ENCODE assay signal across 8 mouse cellular contexts in genomic region chr4:141506352-141506751, GRCm38 (mm10). TPM values are rescaled to one million over a fixed set of nuclear protein-coding genes. Genes with fewer than 3 reads are reported as not detected.
DNase-seq lines count a peak whose midpoint lies in the region; ATAC-seq and TF ChIP-seq lines count a peak whose summit lies in the region.

No protein-coding gene starts in this region.

- H3K36me3 ChIP-seq in liver, embryonic 11.5 days (ENCODE audit: control insufficient read depth, insufficient read depth, low read length): peaks cover 5% of the 10 kb centered on the region; the same call in 1 of the 2 replicates
- no peaks in the 10 kb centered on the region for H3K36me3 ChIP-seq in embryonic facial prominence, embryonic 14.5 days (ENCODE audit: control insufficient read depth, insufficient read depth, low read length)
- H3K36me3 ChIP-seq in limb, embryonic 15.5 days: no peaks in the 10 kb centered on the region
- H3K36me3 ChIP-seq in myocyte (ENCODE audit: control insufficient read depth, insufficient read depth): no peaks in the 10 kb centered on the region
- H3K36me3 ChIP-seq in stomach, embryonic 15.5 days: peaks cover 2% of the 10 kb centered on the region

- H3K4me1 ChIP-seq in liver, embryonic 11.5 days (replicated peaks; ENCODE audit: control insufficient read depth, insufficient read depth, low read length): peaks cover 19% of the 10 kb centered on the region
- peaks cover 16% of the 10 kb centered on the region for H3K4me1 ChIP-seq in embryonic facial prominence, embryonic 14.5 days (ENCODE audit: control insufficient read depth, insufficient read depth, low read length)
- peaks cover 30% of the 10 kb centered on the region for H3K4me1 ChIP-seq in limb, embryonic 15.5 days
- H3K4me1 ChIP-seq in stomach, embryonic 15.5 days: peaks cover 21% of the 10 kb centered on the region

- H3K4me3 ChIP-seq in liver, embryonic 11.5 days (ENCODE audit: low read depth, low read length): no peak overlapping the region
- H3K4me3 ChIP-seq in embryonic facial prominence, embryonic 14.5 days (ENCODE audit: low read depth, low read length): no peak overlapping the region
- no peak overlapping the region for H3K4me3 ChIP-seq in limb, embryonic 15.5 days
- H3K4me3 ChIP-seq in myocyte: no peak overlapping the region
- no peak overlapping the region for H3K4me3 ChIP-seq in stomach, embryonic 15.5 days (replicated peaks)

- no peaks in the 10 kb centered on the region for H3K27me3 ChIP-seq in liver, embryonic 11.5 days (replicated peaks; ENCODE audit: control insufficient read depth, insufficient read depth, low read length)
- H3K27me3 ChIP-seq in embryonic facial prominence, embryonic 14.5 days (replicated peaks; ENCODE audit: control insufficient read depth, insufficient read depth, low read length): no peaks in the 10 kb centered on the region
- no peaks in the 10 kb centered on the region for H3K27me3 ChIP-seq in limb, embryonic 15.5 days
- no peaks in the 10 kb centered on the region for H3K27me3 ChIP-seq in myocyte (ENCODE audit: control insufficient read depth, insufficient read depth, insufficient read length)
- no peaks in the 10 kb centered on the region for H3K27me3 ChIP-seq in stomach, embryonic 15.5 days (replicated peaks)

- no peak overlapping the region for H3K27ac ChIP-seq in liver, embryonic 11.5 days (ENCODE audit: low read depth, low read length)
- peak overlapping the region; percentile 84 for H3K27ac ChIP-seq in embryonic facial prominence, embryonic 14.5 days (replicated peaks; ENCODE audit: low read depth, low read length)
- H3K27ac ChIP-seq in limb, embryonic 15.5 days: peak overlapping the region; percentile 76
- peak overlapping the region; percentile 88 for H3K27ac ChIP-seq in stomach, embryonic 15.5 days

- ATAC-seq in liver, embryonic 11.5 days (replicated peaks; ENCODE audit: low FRiP score): no peak
- peak; percentile 75 for ATAC-seq in embryonic facial prominence, embryonic 14.5 days (ENCODE audit: low read depth)
- no peak for ATAC-seq in limb, embryonic 15.5 days (ENCODE audit: insufficient number of reproducible peaks, low FRiP score, low TSS enrichment, low read depth)
- ATAC-seq in stomach, embryonic 15.5 days (ENCODE audit: insufficient read depth, low FRiP score, low read depth): peak; percentile 81

- peaks cover 87% of the 10 kb centered on the region for H3K79me2 ChIP-seq in myocyte (ENCODE audit: control insufficient read depth, insufficient read depth)

- H3K4me2 ChIP-seq in liver, embryonic 11.5 days: no peak overlapping the region
- H3K4me2 ChIP-seq in embryonic facial prominence, embryonic 14.5 days (ENCODE audit: low read depth, low read length): peak overlapping the region; percentile 16; the same call in 1 of the 2 replicates
- H3K4me2 ChIP-seq in limb, embryonic 15.5 days: no peak overlapping the region
- peak overlapping the region; percentile 19 for H3K4me2 ChIP-seq in myocyte (ENCODE audit: low read depth)
- H3K4me2 ChIP-seq in stomach, embryonic 15.5 days: peak overlapping the region; percentile 33

- no peaks in the 10 kb centered on the region for H3K9me3 ChIP-seq in liver, embryonic 11.5 days (ENCODE audit: control insufficient read depth, low read length)
- H3K9me3 ChIP-seq in embryonic facial prominence, embryonic 14.5 days (ENCODE audit: control insufficient read depth, low read length): no peaks in the 10 kb centered on the region
- H3K9me3 ChIP-seq in limb, embryonic 15.5 days: no peaks in the 10 kb centered on the region
- no peaks in the 10 kb centered on the region for H3K9me3 ChIP-seq in stomach, embryonic 15.5 days

- no peak overlapping the region for H3K9ac ChIP-seq in liver, embryonic 11.5 days (ENCODE audit: low read depth, low read length)
- H3K9ac ChIP-seq in embryonic facial prominence, embryonic 14.5 days (ENCODE audit: low read depth, low read length): peak overlapping the region; percentile 50
- no peak overlapping the region for H3K9ac ChIP-seq in limb, embryonic 15.5 days
- no peak overlapping the region for H3K9ac ChIP-seq in stomach, embryonic 15.5 days

- peak; percentile 34 for DNase-seq in liver
- no peak for DNase-seq in liver, embryonic 11.5 days (ENCODE audit: low spot score)
- peak; percentile 86 for DNase-seq in embryonic facial prominence, embryonic 14.5 days (ENCODE audit: low spot score)
- peak; percentile 81 for DNase-seq in heart, adult 8-10 months (ENCODE audit: low spot score)
- peak; percentile 97 for DNase-seq in kidney, adult 9 months

- H3ac ChIP-seq in myocyte (ENCODE audit: control insufficient read depth, insufficient read length): no peak overlapping the region

- TF ChIP-seq POLR2A in myocyte (IDR thresholded peaks at IDR 0.05; ENCODE audit: insufficient read length, low read depth): no peak

- 78% methylated on average over 10 of the region's 10 CpGs for WGBS in liver, embryonic 11.5 days
- 54% methylated on average over 10 of the region's 10 CpGs for WGBS in embryonic facial prominence, embryonic 14.5 days
- WGBS in limb, embryonic 15.5 days: 54% methylated on average over 10 of the region's 10 CpGs
- 42% methylated on average over 10 of the region's 10 CpGs for WGBS in stomach, embryonic 15.5 days

TF ChIP-seq in myocyte, 11 proteins besides CTCF, POLR2A, EP300 and RAD21:
- TF ChIP-seq POLR2AphosphoS2 (IDR thresholded peaks at IDR 0.05; ENCODE audit: insufficient read length, low read depth) (no peak), MYOD1 (IDR thresholded peaks at IDR 0.05; ENCODE audit: control insufficient read depth in 1 of 3, insufficient read length in 2 of 3, low read depth in 2 of 3) (peak in 1 of 3 experiments; percentile 5), MYOG (IDR thresholded peaks at IDR 0.05; ENCODE audit: control insufficient read depth in 1 of 3, insufficient read depth in 1 of 3, insufficient read length in 2 of 3, low read depth in 2 of 3) (peak in 1 of 3 experiments; percentile 19), SRF (IDR thresholded peaks at IDR 0.05; ENCODE audit: control insufficient read depth, insufficient read length, low read depth) (no peak)

RNA-seq across cellular contexts. Expression of gene Spen, which starts 32.0 kb away (rescaled TPM):
- polyA plus RNA-seq in liver, embryonic 11.5 days (2014; fragmentation: Nextera tagmentation; extraction: Ambion mirVana): 9.1 and 10.4 TPM in 2 replicates
- polyA plus RNA-seq in embryonic facial prominence, embryonic 14.5 days (2014; fragmentation: Nextera tagmentation; extraction: Ambion mirVana): 9.4 and 12.5 TPM in 2 replicates
- total RNA-seq in heart, adult 8-10 months (2022): 10 to 100 TPM; 29.2 to 32.2 (median 30.1) TPM
- polyA plus RNA-seq in limb, embryonic 15.5 days (2015; fragmentation: Nextera tagmentation; extraction: Ambion mirVana): 7.2 and 9.0 TPM in 2 replicates
- polyA plus RNA-seq in myocyte (2012; fragmentation: generic; extraction: Trizol): 11.7 TPM
- polyA plus RNA-seq in stomach, embryonic 15.5 days (2015; fragmentation: Nextera tagmentation; extraction: Ambion mirVana): 8.4 and 10.4 TPM in 2 replicates

Comparison
In these comparisons a context has a peak if more than half of its experiments do, and no peak if none do; other contexts are left out.
1. ATAC-seq: peak in embryonic facial prominence, embryonic 14.5 days (single experiment) and stomach, embryonic 15.5 days (single experiment); none in liver, embryonic 11.5 days (single experiment) and limb, embryonic 15.5 days (single experiment).
2. H3K4me2 ChIP-seq: peak in embryonic facial prominence, embryonic 14.5 days (single experiment), myocyte (single experiment) and stomach, embryonic 15.5 days (single experiment); none in liver, embryonic 11.5 days (single experiment) and limb, embryonic 15.5 days (single experiment).